Mouse (Mus musculus) gastrocnemius, adult 8-10 months (tissue): ENCODE measurements around the gene Alk. TPM values are rescaled to one million over a fixed set of nuclear protein-coding genes. Genes with fewer than 3 reads are reported as not detected.

ENCODE experiments used
- DNase-seq, 2 experiments: peaks; one replicate each; pipeline ENCODE4 v3.0.0; 2022; ENCODE audit warnings: low spot score in 2 of 2
- total RNA-seq, 4 experiments: library from RNA; stranded (reverse); gene quantifications; 2 replicates each; pipeline ENCODE4 v1.2.4; 2022

The Alk gene
- total RNA-seq, 4 experiments from 2014 or later, result not detected

- no peak for DNase-seq
Measured at GRCm38 (mm10) chr17:71823622-71824306, 780.7 kb downstream of the Alk start.

Other genes with a start within 250 kb of the Alk start
- 10 to 100 TPM; 34.8 to 37.4 (median 35.5) TPM for gene Ypel5, start 231.8 kb upstream of the Alk start, total RNA-seq